In genomic region chr14:54753986-54754601, GRCm38 (mm10) we compare ENCODE assay signal across 15 mouse cellular contexts. TPM values are rescaled to one million over a fixed set of nuclear protein-coding genes. Genes with fewer than 3 reads are reported as not detected.
A peak's percentile ranks its signal among the peaks of the same experiment; 100 is the strongest.
DNase-seq lines count a peak whose midpoint lies in the region; TF ChIP-seq lines count a peak whose summit lies in the region.
"Had no signal": no experiment of that assay in that cellular context is flagged by ENCODE, and none has a peak within 500 bp of the region (broad histone marks: within the 10 kb centered on the region; RNA-seq: fewer than 3 reads in every experiment).

No protein-coding gene starts in this region.

- no peak for TF ChIP-seq RAD21 in CH12.LX (IDR thresholded peaks at IDR 0.05; ENCODE audit: low read depth, low read length)

- H3K9me3 ChIP-seq in CH12.LX (replicated peaks; ENCODE audit: low read length) = no peaks in the 10 kb centered on the region
- H3K9me3 ChIP-seq: embryonic facial prominence, embryonic 10.5 days; liver, embryonic 15.5 days had no signal

- DNase-seq in layer of hippocampus, adult 2 months (ENCODE audit: low spot score in 2 of 2) = no peak
- no peak for DNase-seq in layer of hippocampus, adult 11-12 months (ENCODE audit: low spot score)
- peak; percentile 27 for DNase-seq in A20 (ENCODE audit: low read depth, low spot score)
- peak; percentile 38 for DNase-seq in CH12.LX (ENCODE audit: extremely low read depth)
- peak; percentile 16 for DNase-seq in lung, postnatal 36 days
- DNase-seq in layer of hippocampus, adult 9-10 months (ENCODE audit: low spot score) = no peak
- no peak for DNase-seq in embryo, embryonic 10 days (ENCODE audit: low spot score)
- DNase-seq: cerebellum, adult 11-12 months; right cerebral cortex, postnatal 14 days had no signal

- H3K27ac ChIP-seq in layer of hippocampus, adult 2 months = peak overlapping the region; percentile 76
- no peak overlapping the region for H3K27ac ChIP-seq in CH12.LX (ENCODE audit: insufficient read depth, low read depth)

- peak; percentile 54; the same call in 1 of the 2 replicates for TF ChIP-seq EP300 in CH12.LX (IDR thresholded peaks at IDR 0.05; ENCODE audit: low read length)

- TF ChIP-seq CTCF in layer of hippocampus, adult 2 months (conservative IDR thresholded peaks at IDR 0.05) = no peak
- no peak for TF ChIP-seq CTCF in CH12.LX (conservative IDR thresholded peaks at IDR 0.05 in 1 of 2, IDR thresholded peaks at IDR 0.05 in 1 of 2; ENCODE audit: low read depth in 2 of 2, low read length in 2 of 2)

- H3K9ac ChIP-seq in CH12.LX (ENCODE audit: insufficient read depth, low read depth) = no peak overlapping the region
- H3K9ac ChIP-seq: liver, embryonic 15.5 days had no signal

- peak overlapping the region; percentile 30 for H3K4me2 ChIP-seq in CH12.LX (ENCODE audit: insufficient read depth, low read depth, poor library complexity, severe bottlenecking)
- H3K4me2 ChIP-seq: heart, embryonic 11.5 days; liver, embryonic 15.5 days had no signal

- TF ChIP-seq POLR2A in CH12.LX (IDR thresholded peaks at IDR 0.05; ENCODE audit: low read depth, low read length) = no peak

- H3K4me1 ChIP-seq in CH12.LX (ENCODE audit: control insufficient read depth in 1 of 2, insufficient read depth in 2 of 2) = peaks cover 6 to 24% of the 10 kb centered on the region in 2 experiments; a peak in 2 of 4 replicates
- H3K4me1 ChIP-seq: liver, embryonic 15.5 days had no signal

- no peak overlapping the region for H3K4me3 ChIP-seq in layer of hippocampus, adult 2 months
- no peak overlapping the region for H3K4me3 ChIP-seq in CH12.LX (replicated peaks in 1 of 3; ENCODE audit: low read depth in 2 of 3, low read length in 2 of 3, poor library complexity in 1 of 3)
- H3K4me3 ChIP-seq: embryonic facial prominence, embryonic 10.5 days; liver, embryonic 15.5 days had no signal

- H3K27me3 ChIP-seq in CH12.LX (replicated peaks) = no peaks in the 10 kb centered on the region
- H3K27me3 ChIP-seq: liver, embryonic 15.5 days had no signal

- no peaks in the 10 kb centered on the region for H3K36me3 ChIP-seq in CH12.LX (replicated peaks in 1 of 2; ENCODE audit: control insufficient read depth in 1 of 2, insufficient read depth in 1 of 2, low read length in 1 of 2)
- H3K36me3 ChIP-seq: embryonic facial prominence, embryonic 10.5 days; liver, embryonic 15.5 days had no signal

- dilution Hi-C loops in CH12.LX (cut with MboI; ENCODE audit: extremely low pct_ligation_motif_present, extremely low pct_unique_long_range_greater_than_20kb, low sequenced_read_pairs) = no loop called here

- no peaks in the 10 kb centered on the region for H3K79me2 ChIP-seq in CH12.LX (replicated peaks; ENCODE audit: control insufficient read depth, extremely low read depth, insufficient read depth, poor library complexity, severe bottlenecking)

- in situ Hi-C loops in CH12.LX (cut with MboI; ENCODE audit: low pct_ligation_motif_present, low pct_unique_long_range_greater_than_20kb, low sequenced_read_pairs) = no loop called here

TF ChIP-seq in CH12.LX, 34 proteins besides CTCF, POLR2A, EP300 and RAD21:
- TF ChIP-seq MAX (IDR thresholded peaks at IDR 0.05; ENCODE audit: low read length) = peak; percentile 81; the same call in 1 of the 2 replicates
- peak; percentile 74 for TF ChIP-seq USF1 (IDR thresholded peaks at IDR 0.05; ENCODE audit: low read depth, low read length)
- TF ChIP-seq POLR2AphosphoS2 (IDR thresholded peaks at IDR 0.05; ENCODE audit: low read depth, low read length) = no peak
- TF ChIP-seq MYC (IDR thresholded peaks at IDR 0.05; ENCODE audit: low read depth, low read length) = 0 out of 2 replicates have a peak, but pooled peaks have one; percentile 52
- peak; percentile 72 for TF ChIP-seq USF2 (conservative IDR thresholded peaks at IDR 0.05; ENCODE audit: low read depth, low read length)
- TF ChIP-seq BHLHE40 (IDR thresholded peaks at IDR 0.05; ENCODE audit: low read depth, low read length) = peak; percentile 35; the same call in 1 of the 2 replicates
- peak; percentile 62; the same call in 1 of the 2 replicates for TF ChIP-seq IRF4 (IDR thresholded peaks at IDR 0.05; ENCODE audit: low read depth, low read length)
- no peak for TF ChIP-seq UBTF (IDR thresholded peaks at IDR 0.05; ENCODE audit: low read depth, low read length)

RNA-seq across cellular contexts. Expression of gene Slc7a8, which starts 27.7 kb away (rescaled TPM):
- total RNA-seq in layer of hippocampus, adult 2 months (2021) = 10 to 100 TPM; 49.4 to 54.1 TPM
- total RNA-seq in CH12.LX (2012; rRNA removed) (0.08 and 0.13 TPM in 2 replicates), CH12.LX (2014; rRNA removed) (not detected in 2 replicates)
- polyA plus RNA-seq in CH12.LX (2012; ENCODE audit: insufficient read length, low read depth) = 0.16 and 0.17 TPM in 2 replicates

RNA-seq across cellular contexts. Expression of gene Cebpe, which starts 42.1 kb away (rescaled TPM):
- not detected for total RNA-seq in layer of hippocampus, adult 2 months (2021)
- total RNA-seq in CH12.LX (2012; rRNA removed) = 0.34 TPM in 1 of 2 replicates, not detected in the other
- not detected in 2 replicates for total RNA-seq in CH12.LX (2014; rRNA removed)
- 0.46 TPM in 1 of 2 replicates, not detected in the other for polyA plus RNA-seq in CH12.LX (2012; ENCODE audit: insufficient read length, low read depth)
- total RNA-seq: adrenal gland, postnatal 14 days; layer of hippocampus, postnatal 25 days had no signal
- polyA plus RNA-seq: embryonic facial prominence, embryonic 10.5 days; heart, embryonic 11.5 days; neural tube, embryonic 11.5 days had no signal

RNA-seq across cellular contexts. Expression of gene Gm29776, which starts 55.5 kb away (rescaled TPM):
- not detected for total RNA-seq in layer of hippocampus, adult 2 months (2021)
- total RNA-seq in CH12.LX (2012; rRNA removed) (not detected in 2 replicates), CH12.LX (2014; rRNA removed) (not detected in 2 replicates)
- polyA plus RNA-seq in CH12.LX (2012; ENCODE audit: insufficient read length, low read depth) = not detected in 2 replicates
- total RNA-seq: adrenal gland, postnatal 14 days; layer of hippocampus, postnatal 25 days had no signal

RNA-seq across cellular contexts. Expression of gene Rnf212b, which starts 59.8 kb away (rescaled TPM):
- total RNA-seq in layer of hippocampus, adult 2 months (2021) = not detected
- total RNA-seq in CH12.LX (2012; rRNA removed) (not detected in 2 replicates), CH12.LX (2014; rRNA removed) (not detected in 2 replicates)
- not detected in 2 replicates for polyA plus RNA-seq in CH12.LX (2012; ENCODE audit: insufficient read length, low read depth)
- total RNA-seq: adrenal gland, postnatal 14 days; layer of hippocampus, postnatal 25 days had no signal
- polyA plus RNA-seq: embryonic facial prominence, embryonic 10.5 days; heart, embryonic 11.5 days; liver, embryonic 15.5 days; neural tube, embryonic 11.5 days had no signal

Comparison
In these comparisons a context has a peak if more than half of its experiments do, and no peak if none do; other contexts are left out.
1. DNase-seq: peak in A20 (single experiment), CH12.LX (single experiment) and lung, postnatal 36 days (single experiment); none in layer of hippocampus, adult 2 months (0 of 2), layer of hippocampus, adult 11-12 months (single experiment), layer of hippocampus, adult 9-10 months (single experiment) and embryo, embryonic 10 days (single experiment).
2. RNA of gene Slc7a8, which starts 27.7 kb away (total RNA-seq): 49.4 to 54.1 TPM in layer of hippocampus, adult 2 months; 0.08 to 0.13 TPM in CH12.LX; every median in the first group is over 10 times any median in the second.